Mouse (Mus musculus) liver, embryonic 14.5 days (tissue): ENCODE measurements at regions not wholly inside any gene's neighbourhood (a gene's known extent, or its start where the extent isn't known, plus 50 kb on each side); places are given as distances from the start of the nearest gene placed in this dataset.

ENCODE experiments used
- ATAC-seq: fragments of 200-750 bp; cut with Nextera tagmentation; 2 replicates; pipeline ENCODE4 v1.8.0; 2017; ENCODE audit warnings: moderate number of reproducible peaks, mild to moderate bottlenecking, moderate library complexity; ENCODE audit not compliant: insufficient read depth
- DNase-seq, 3 experiments: peaks; one replicate each; pipeline ENCODE4 v3.0.0-alpha.2; 2012 to 2013; ENCODE audit warnings: low read depth in 3 of 3, low spot score in 3 of 3
- H3K27ac ChIP-seq: fragments of 300-500 bp; sonication (generic); 2 replicates; pipeline ENCODE4 v1.5.1; 2014; ENCODE audit warnings: moderate library complexity, mild to moderate bottlenecking, control low read depth, inconsistent platforms
- H3K27me3 ChIP-seq: fragments of 300-500 bp; sonication (generic); 2 replicates; pipeline ENCODE4 v1.6.1; 2014; ENCODE audit warnings: mild to moderate bottlenecking, low read length, moderate library complexity; ENCODE audit not compliant: control insufficient read depth, insufficient read depth
- H3K36me3 ChIP-seq: fragments of 300-500 bp; sonication (generic); replicated peaks from 2 replicates; pipeline ENCODE4 v1.6.1; 2014; ENCODE audit warnings: low read depth; ENCODE audit not compliant: control insufficient read depth, insufficient read depth
- H3K4me1 ChIP-seq, 2 experiments: fragments of 200-500 bp in 1 of 2; fragments of 300-500 bp in 1 of 2; sonication (generic) in 1 of 2; replicated peaks; 2 replicates each; pipeline ENCODE4 v1.6.1; 2012 to 2014; ENCODE audit warnings: antibody characterized with exemption in 1 of 2, inconsistent platforms in 1 of 2, low read length in 1 of 2; ENCODE audit not compliant: control insufficient read depth in 2 of 2, insufficient read depth in 2 of 2
- H3K4me2 ChIP-seq: fragments of 300-500 bp; sonication (generic); 2 replicates; pipeline ENCODE4 v1.6.1; 2014; ENCODE audit warnings: low read depth, mild to moderate bottlenecking, control low read depth, moderate library complexity
- H3K4me3 ChIP-seq, 2 experiments: fragments of 200-500 bp in 1 of 2; fragments of 300-500 bp in 1 of 2; sonication (generic) in 1 of 2; 2 replicates each; pipeline ENCODE4 v1.5.1; 2012 to 2014; ENCODE audit warnings: low read depth in 2 of 2, low read length in 2 of 2, mild to moderate bottlenecking in 2 of 2, control low read depth in 1 of 2, inconsistent platforms in 1 of 2, moderate library complexity in 1 of 2; ENCODE audit not compliant: insufficient read depth in 1 of 2
- H3K9ac ChIP-seq: fragments of 300-500 bp; sonication (generic); replicated peaks from 2 replicates; pipeline ENCODE4 v1.6.1; 2014; ENCODE audit warnings: mild to moderate bottlenecking, control low read depth, moderate library complexity
- H3K9me3 ChIP-seq: fragments of 300-500 bp; sonication (generic); 2 replicates; pipeline ENCODE4 v1.6.1; 2016; ENCODE audit warnings: low read length, mixed read lengths; ENCODE audit not compliant: control insufficient read depth
- CTCF ChIP-seq: IDR thresholded peaks from 2 replicates; pipeline ENCODE4 v1.5.1; 2016; ENCODE audit warnings: antibody characterized with exemption, low read depth, control low read depth
- EP300 ChIP-seq: IDR thresholded peaks from 2 replicates; pipeline ENCODE4 v1.6.1; 2016; ENCODE audit warnings: antibody characterized with exemption, low read depth
- WGBS: fragments of 180-500 bp; shearing (Covaris S2); extraction: QIAGEN DNeasy Blood & Tissue Kit; methylation state at CpG from one replicate; pipeline ENCODE4 v1.1.7; 2014; ENCODE audit not compliant: insufficient replicate concordance; 5-methylcytosine and 5-hydroxymethylcytosine counted together

- DNase-seq (no peak), ATAC-seq (no peak)
- Histone ChIP-seq H3K9me3 (no peaks in the 10 kb centered on the region), H3K27ac (no peak overlapping the region), H3K9ac (no peak overlapping the region), H3K4me1 (no peaks in the 10 kb centered on the region), H3K27me3 (no peaks in the 10 kb centered on the region), H3K4me3 (no peak overlapping the region), H3K4me2 (no peak overlapping the region), H3K36me3 (no peaks in the 10 kb centered on the region)
- 74% methylated on average over 7 of the region's 7 CpGs for WGBS
- TF ChIP-seq CTCF (no peak), EP300 (no peak)
Observed at GRCm38 (mm10) chr4:22300206-22300605, 57.1 kb upstream of the Fbxl4 start.

- DNase-seq (no peak), ATAC-seq (no peak)
- no peaks in the 10 kb centered on the region for H3K36me3 ChIP-seq
- H3K27ac ChIP-seq: no peak overlapping the region
- no peak for TF ChIP-seq EP300
- no peak for TF ChIP-seq CTCF
- H3K4me1 ChIP-seq: no peaks in the 10 kb centered on the region
- 68% methylated on average over 9 of the region's 9 CpGs for WGBS
- no peak overlapping the region for H3K4me2 ChIP-seq
- no peak overlapping the region for H3K4me3 ChIP-seq
- no peaks in the 10 kb centered on the region for H3K27me3 ChIP-seq
- no peak overlapping the region for H3K9ac ChIP-seq
- H3K9me3 ChIP-seq: no peaks in the 10 kb centered on the region
Observed at GRCm38 (mm10) chr4:22301148-22301942, 56.0 kb upstream of the Fbxl4 start.

GRCm38 (mm10) chr4:22301943-22302215, 55.5 kb upstream of the Fbxl4 start:
- ATAC-seq (no peak), DNase-seq (no peak)
- Histone ChIP-seq H3K27me3 (no peaks in the 10 kb centered on the region), H3K27ac (no peak overlapping the region), H3K4me1 (no peaks in the 10 kb centered on the region), H3K9me3 (no peaks in the 10 kb centered on the region), H3K4me3 (no peak overlapping the region), H3K4me2 (no peak overlapping the region), H3K9ac (no peak overlapping the region), H3K36me3 (no peaks in the 10 kb centered on the region)
- TF ChIP-seq CTCF: no peak
- no peak for TF ChIP-seq EP300
- WGBS: 46% methylated on average over 4 of the region's 4 CpGs

GRCm38 (mm10) chr4:22302262-22302661, 55.1 kb upstream of the Fbxl4 start:
- ATAC-seq: no peak
- no peak for DNase-seq
- H3K4me3 ChIP-seq: no peak overlapping the region
- H3K9ac ChIP-seq: no peak overlapping the region
- WGBS: 63% methylated on average over 1 of the region's 1 CpGs
- TF ChIP-seq CTCF: no peak
- TF ChIP-seq EP300: no peak
- no peak overlapping the region for H3K4me2 ChIP-seq
- H3K27me3 ChIP-seq: no peaks in the 10 kb centered on the region
- H3K36me3 ChIP-seq: no peaks in the 10 kb centered on the region
- H3K27ac ChIP-seq: no peak overlapping the region
- no peaks in the 10 kb centered on the region for H3K9me3 ChIP-seq
- no peaks in the 10 kb centered on the region for H3K4me1 ChIP-seq
